Mouse (Mus musculus) cerebellum, adult 2 months (tissue): ENCODE results near the gene H2-T24. TPM values are rescaled to one million over a fixed set of nuclear protein-coding genes. Genes with fewer than 3 reads are reported as not detected.

Experiments
- DNase-seq, 2 experiments: peaks; one replicate each; pipeline ENCODE4 v3.0.0; 2021
- H3K27ac ChIP-seq: fragments of 200-500 bp; 2 replicates; pipeline ENCODE4 v1.5.1; 2012; ENCODE audit warnings: low read length, control low read depth, inconsistent platforms; ENCODE audit not compliant: insufficient read depth
- H3K27me3 ChIP-seq: fragments of 200-500 bp; 2 replicates; pipeline ENCODE4 v1.6.1; 2012; ENCODE audit warnings: inconsistent platforms, mild to moderate bottlenecking, low read length, moderate library complexity; ENCODE audit not compliant: control insufficient read depth, insufficient read depth
- H3K4me1 ChIP-seq: fragments of 200-500 bp; 2 replicates; pipeline ENCODE4 v1.6.1; 2011; ENCODE audit warnings: low read length; ENCODE audit not compliant: control insufficient read depth, insufficient read depth
- H3K4me3 ChIP-seq: fragments of 200-500 bp; replicated peaks from 2 replicates; pipeline ENCODE3; 2011; ENCODE audit warnings: mild to moderate bottlenecking, low read depth, low read length, control low read depth; ENCODE audit not compliant: insufficient read depth
- CTCF ChIP-seq: fragments of 200-500 bp; IDR thresholded peaks from 2 replicates; pipeline ENCODE4 v1.5.1; 2011; ENCODE audit warnings: low read depth, mild to moderate bottlenecking, control low read depth, low read length, moderate library complexity, borderline replicate concordance; ENCODE audit not compliant: insufficient read depth
- POLR2A ChIP-seq: fragments of 200-500 bp; IDR thresholded peaks from 2 replicates; pipeline ENCODE4 v1.6.1; 2011; ENCODE audit warnings: low read length, control low read depth, borderline replicate concordance; ENCODE audit not compliant: insufficient read depth
- WGBS: fragments of 180-500 bp; shearing (Covaris S2); methylation state at CpG from one replicate; pipeline ENCODE4 v1.1.7; 2018; 5-methylcytosine and 5-hydroxymethylcytosine counted together
- polyA plus RNA-seq: library from polyadenylated mRNA; depleted of rRNA; stranded (reverse); fragments of >200 nt; gene quantifications from 2 replicates; pipeline ENCODE4 v1.2.3, GENCODE M21; 2012; rRNA removed

The H2-T24 gene
- polyA plus RNA-seq, 1 experiment: 0.95 TPM

DNA sequence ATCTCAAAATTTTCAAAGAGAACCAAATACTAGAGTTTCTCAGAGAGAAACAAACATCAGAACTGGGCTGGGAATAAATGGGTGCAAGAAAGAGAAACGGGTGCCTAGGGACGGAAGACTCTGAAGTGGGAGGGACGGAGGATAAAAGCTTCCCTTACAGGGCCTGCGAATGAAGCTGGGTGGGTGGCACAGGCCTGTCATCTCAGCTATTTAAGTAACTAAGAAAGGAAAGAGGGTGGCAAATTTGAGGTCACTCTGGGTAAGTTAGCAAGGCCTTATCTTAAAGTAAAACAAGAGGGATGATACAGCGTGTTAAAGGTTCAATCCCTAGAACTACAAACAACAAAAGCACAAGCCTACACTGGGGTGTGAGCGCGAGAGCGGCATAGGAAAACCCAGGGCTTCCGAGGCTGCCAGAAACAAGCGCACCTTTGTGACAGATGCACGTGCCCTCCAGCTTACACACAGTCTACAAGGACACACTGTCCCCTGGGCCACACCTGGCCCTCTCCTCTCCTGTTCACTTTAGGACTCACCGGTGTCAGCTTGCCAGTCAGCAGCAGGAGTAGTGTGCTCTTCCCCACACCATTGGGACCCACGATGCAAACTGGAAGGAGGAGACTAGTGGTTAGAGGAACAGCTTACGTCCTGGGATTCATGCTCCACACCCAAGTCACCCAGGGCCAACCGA, 61.7 kb downstream of the H2-T24 start:
- no peak for TF ChIP-seq POLR2A
- TF ChIP-seq CTCF: no peak
- H3K4me1 ChIP-seq: peaks cover 13% of the 10 kb centered on the region
- no peaks in the 10 kb centered on the region for H3K27me3 ChIP-seq
- H3K4me3 ChIP-seq: no peak overlapping the region
- WGBS: 96% methylated on average over 15 of the region's 15 CpGs
- no peak for DNase-seq
- H3K27ac ChIP-seq: no peak overlapping the region

Other genes starting within 250 kb of the H2-T24 start
- gene Ier3, start 198.9 kb downstream of the H2-T24 start, polyA plus RNA-seq: 22.6 and 25.2 TPM in 2 replicates
- gene Flot1, start 197.3 kb downstream of the H2-T24 start, polyA plus RNA-seq: 129 and 140 TPM in 2 replicates
- 320 TPM in 2 replicates for gene Tubb5, start 182.3 kb downstream of the H2-T24 start, polyA plus RNA-seq
- gene Mdc1, start 179.0 kb downstream of the H2-T24 start, polyA plus RNA-seq: 12.1 and 16.1 TPM in 2 replicates
- 8.6 and 12.0 TPM in 2 replicates for gene Nrm, start 159.2 kb downstream of the H2-T24 start, polyA plus RNA-seq
- gene Ppp1r18, start 155.0 kb downstream of the H2-T24 start, polyA plus RNA-seq: 8.7 and 9.7 TPM in 2 replicates
- 52.2 and 57.4 TPM in 2 replicates for gene Dhx16, start 140.7 kb downstream of the H2-T24 start, polyA plus RNA-seq
- 161 and 173 TPM in 2 replicates for gene 2310061I04Rik, start 123.1 kb downstream of the H2-T24 start, polyA plus RNA-seq
- gene Atat1, start 110.5 kb downstream of the H2-T24 start, polyA plus RNA-seq: 80.2 and 81.5 TPM in 2 replicates
- gene Mrps18b, start 104.2 kb downstream of the H2-T24 start, polyA plus RNA-seq: 62.5 and 65.1 TPM in 2 replicates
- 42.3 and 44.9 TPM in 2 replicates for gene Ppp1r10, start 104.1 kb downstream of the H2-T24 start, polyA plus RNA-seq
- gene Abcf1, start 50.8 kb downstream of the H2-T24 start, polyA plus RNA-seq: 85.8 and 99.1 TPM in 2 replicates
- gene Gnl1, start 40.7 kb downstream of the H2-T24 start, polyA plus RNA-seq: 92.5 and 103 TPM in 2 replicates
- 38.8 and 42.6 TPM in 2 replicates for gene Prr3, start 40.3 kb downstream of the H2-T24 start, polyA plus RNA-seq
- 13.0 and 17.3 TPM in 2 replicates for gene H2-T23, start 12.3 kb upstream of the H2-T24 start, polyA plus RNA-seq
- gene H2-T22, start 22.2 kb upstream of the H2-T24 start, polyA plus RNA-seq: 25.5 and 31.0 TPM in 2 replicates
- not detected in 2 replicates for gene Gm6034, start 22.4 kb upstream of the H2-T24 start, polyA plus RNA-seq
- gene Gm11127, start 37.8 kb upstream of the H2-T24 start, polyA plus RNA-seq: 0.08 and 0.15 TPM in 2 replicates
- gene Gm19684, start 101.1 kb upstream of the H2-T24 start, polyA plus RNA-seq: 0.10 TPM in 1 of 2 replicates, not detected in the other
- gene Gm7030, start 108.9 kb upstream of the H2-T24 start, polyA plus RNA-seq: not detected in 2 replicates
- gene Gm8909, start 148.0 kb upstream of the H2-T24 start, polyA plus RNA-seq: not detected in 2 replicates
- gene H2-T3, start 169.7 kb upstream of the H2-T24 start, polyA plus RNA-seq: not detected in 2 replicates
- 71.2 and 71.8 TPM in 2 replicates for gene Rpp21, start 237.5 kb upstream of the H2-T24 start, polyA plus RNA-seq